Mouse (Mus musculus) ES-Bruce4 (cell line): Measurements from ENCODE around the gene Cacna1g.

Experiments used
- CTCF ChIP-seq: IDR thresholded peaks from one replicate; pipeline ENCODE4 v1.8.1; 2011; ENCODE audit warnings: low read depth, low read length
- EP300 ChIP-seq: IDR thresholded peaks from 2 replicates; pipeline ENCODE4 v1.6.1; 2011; ENCODE audit warnings: low read depth, low read length; ENCODE audit not compliant: insufficient read depth
- POLR2A ChIP-seq: IDR thresholded peaks from one replicate; pipeline ENCODE4 v1.8.1; 2011; ENCODE audit warnings: low read length; ENCODE audit not compliant: insufficient read depth

GRCm38 (mm10) chr11:94362101-94362500 is 111.9 kb downstream of the Cacna1g start:
- TF ChIP-seq POLR2A (no peak), EP300 (no peak), CTCF (no peak)
